Mouse (Mus musculus) limb, embryonic 10.5 days (tissue): ENCODE measurements around the gene Klf17. TPM values are rescaled to one million over a fixed set of nuclear protein-coding genes. Genes with fewer than 3 reads are reported as not detected.
A peak's percentile ranks its signal among the peaks of the same experiment; 100 is the strongest.
"Not testable (repeated sequence)": the region's sequence is repeated elsewhere in the genome, so short reads cannot be mapped to it uniquely, and the experiment has no call there.

Experiments
- DNase-seq: peaks from one replicate; pipeline ENCODE4 v3.0.0-alpha.2; 2017; ENCODE audit warnings: low spot score
- H3K27ac ChIP-seq: fragments of 300-500 bp; sonication (generic); 2 replicates; pipeline ENCODE4 v1.5.1; 2016; ENCODE audit warnings: mild to moderate bottlenecking
- H3K27me3 ChIP-seq: fragments of 300-500 bp; sonication (generic); 2 replicates; pipeline ENCODE4 v1.6.1; 2016; ENCODE audit warnings: low read depth, mild to moderate bottlenecking; ENCODE audit not compliant: poor library complexity, severe bottlenecking
- H3K36me3 ChIP-seq: fragments of 300-500 bp; sonication (generic); 2 replicates; pipeline ENCODE4 v1.6.1; 2016; ENCODE audit warnings: mild to moderate bottlenecking, moderate library complexity
- H3K4me1 ChIP-seq: fragments of 300-500 bp; sonication (generic); 2 replicates; pipeline ENCODE4 v1.6.1; 2016
- H3K4me3 ChIP-seq: fragments of 300-500 bp; sonication (generic); 2 replicates; pipeline ENCODE4 v1.5.1; 2016; ENCODE audit warnings: mild to moderate bottlenecking, moderate library complexity
- H3K9me3 ChIP-seq: fragments of 300-500 bp; sonication (generic); replicated peaks from 2 replicates; pipeline ENCODE4 v1.6.1; 2016; ENCODE audit warnings: mild to moderate bottlenecking
- WGBS: fragments of 180-500 bp; shearing (Covaris S2); methylation state at CpG from one replicate; pipeline ENCODE4 v1.1.7; 2016; 5-methylcytosine and 5-hydroxymethylcytosine counted together
- polyA plus RNA-seq: library from polyadenylated mRNA; unstranded; fragments of >200 nt; fragmentation: Nextera tagmentation; extraction: Ambion mirVana; gene quantifications from 2 replicates; pipeline ENCODE4 v1.2.1, GENCODE M21; 2016

The Klf17 gene
- 0.06 TPM in 1 of 2 replicates, not detected in the other for polyA plus RNA-seq

DNA sequence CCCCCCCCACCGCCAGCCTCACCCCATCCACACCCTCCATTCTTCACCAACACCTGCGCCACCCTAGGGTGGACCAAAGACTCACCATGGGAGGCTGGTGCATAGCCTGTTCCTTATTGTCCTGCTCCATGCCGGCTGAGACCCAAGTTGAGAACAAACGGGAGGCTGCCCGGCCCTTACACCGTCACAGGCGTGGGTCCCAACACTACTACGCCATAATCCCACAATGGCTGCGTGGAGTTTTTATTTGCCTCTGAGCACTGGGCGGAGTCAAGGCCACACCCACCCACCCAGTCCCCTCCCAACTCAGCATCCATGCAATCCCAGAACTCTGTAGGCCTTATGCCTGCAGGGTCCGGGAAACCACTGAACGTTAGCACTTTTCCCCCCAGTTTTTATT is at the start of gene Klf17:
Klf17 (minus strand) TSS at position 233 of the 400 bp plus-strand sequence.
- no peak within 1 kb of the TSS for H3K27ac ChIP-seq
- no peaks in the 10 kb centered on the region for H3K36me3 ChIP-seq
- 70% methylated on average over 12 of the region's 12 CpGs for WGBS
- H3K4me1 ChIP-seq = no peaks in the 10 kb centered on the region
- no peak for DNase-seq
- H3K9me3 ChIP-seq = no peaks in the 10 kb centered on the region
- H3K4me3 ChIP-seq = no peak within 1 kb of the TSS
- no peaks in the 10 kb centered on the region for H3K27me3 ChIP-seq

DNA sequence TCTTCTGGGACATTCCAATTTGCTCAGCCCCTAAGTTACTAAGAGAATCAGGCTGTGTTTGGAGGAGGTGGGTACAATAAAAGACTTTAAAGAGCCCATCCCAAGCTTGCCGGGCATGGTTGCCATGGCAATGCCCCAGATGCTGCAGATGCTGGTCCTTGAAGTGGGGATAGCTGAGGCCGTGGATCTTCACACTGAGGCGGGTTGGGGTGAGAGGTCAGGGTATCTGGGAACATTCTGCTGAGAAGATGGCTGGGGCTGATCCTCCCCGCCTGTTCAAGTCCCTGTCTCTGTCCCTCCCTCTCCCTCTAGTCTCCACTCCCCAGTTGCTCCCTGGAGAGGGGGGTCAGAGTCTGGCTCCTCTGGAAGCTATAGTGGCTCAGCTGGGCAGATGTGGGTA is 48.9 kb upstream of the Klf17 start:
- no peak overlapping the region for H3K4me3 ChIP-seq
- peaks cover 13% of the 10 kb centered on the region for H3K4me1 ChIP-seq
- 0 out of 2 replicates have a peak overlapping the region, but pooled peaks have one; percentile 47 for H3K27ac ChIP-seq
- H3K36me3 ChIP-seq = no peaks in the 10 kb centered on the region
- WGBS = 31% methylated on average over 4 of the region's 4 CpGs
- DNase-seq = no peak
- H3K27me3 ChIP-seq = no peaks in the 10 kb centered on the region
- H3K9me3 ChIP-seq = no peaks in the 10 kb centered on the region

DNA sequence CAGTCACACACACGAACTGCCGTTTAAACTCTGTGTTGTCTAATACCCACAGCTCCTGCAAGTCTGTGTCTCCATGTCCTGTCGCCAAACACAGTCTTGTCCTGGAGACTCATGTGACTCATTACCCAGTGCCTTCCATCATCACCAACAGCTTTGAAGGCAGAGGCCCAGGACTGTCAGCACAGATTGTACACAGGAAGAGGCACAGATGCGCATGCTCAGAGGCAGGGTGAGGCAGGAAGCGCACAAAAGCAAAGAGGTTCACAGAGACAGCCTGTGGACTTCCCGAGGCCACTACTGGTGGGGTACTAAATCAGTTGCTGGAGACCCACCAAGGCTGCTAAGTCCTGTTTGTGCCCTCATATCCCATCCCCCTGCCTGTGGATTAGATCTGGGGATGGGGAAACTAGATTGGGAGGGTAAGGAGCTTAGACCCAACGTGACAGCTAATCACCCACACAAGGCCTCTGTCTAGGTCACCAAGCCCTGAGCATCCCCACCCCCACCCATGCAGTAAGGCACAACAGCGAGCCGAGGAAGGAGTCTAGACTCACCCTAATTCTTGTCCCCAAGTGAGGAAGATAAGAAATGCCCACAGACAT is 48.2 kb upstream of the Klf17 start:
- no peaks in the 10 kb centered on the region for H3K36me3 ChIP-seq
- DNase-seq = no peak
- H3K4me1 ChIP-seq = peaks cover 13% of the 10 kb centered on the region
- peak overlapping the region; percentile 47 for H3K27ac ChIP-seq
- H3K4me3 ChIP-seq = no peak overlapping the region
- H3K9me3 ChIP-seq = no peaks in the 10 kb centered on the region
- H3K27me3 ChIP-seq = no peaks in the 10 kb centered on the region
- WGBS = 57% methylated on average over 9 of the region's 9 CpGs

DNA sequence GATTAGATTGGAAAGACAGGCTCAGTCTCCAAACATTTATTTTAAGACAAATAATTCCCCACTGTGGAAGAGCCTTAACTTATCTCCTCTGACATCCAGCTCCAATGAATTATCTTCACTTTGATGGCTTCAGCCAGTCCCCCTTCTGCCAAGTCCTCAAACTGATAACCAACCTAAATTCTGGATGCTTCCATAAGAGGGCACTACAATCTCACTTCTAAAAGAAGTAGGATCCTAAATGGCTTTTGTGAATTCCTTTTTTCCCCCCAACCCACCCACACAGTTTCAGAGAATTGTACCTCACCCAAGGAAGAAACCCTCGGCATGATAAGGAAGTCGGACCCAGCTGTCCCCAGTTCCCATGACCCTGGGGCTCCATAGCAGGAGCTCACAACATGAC is 45.5 kb upstream of the Klf17 start:
- 79% methylated on average over 2 of the region's 2 CpGs for WGBS
- no peak for DNase-seq

DNA sequence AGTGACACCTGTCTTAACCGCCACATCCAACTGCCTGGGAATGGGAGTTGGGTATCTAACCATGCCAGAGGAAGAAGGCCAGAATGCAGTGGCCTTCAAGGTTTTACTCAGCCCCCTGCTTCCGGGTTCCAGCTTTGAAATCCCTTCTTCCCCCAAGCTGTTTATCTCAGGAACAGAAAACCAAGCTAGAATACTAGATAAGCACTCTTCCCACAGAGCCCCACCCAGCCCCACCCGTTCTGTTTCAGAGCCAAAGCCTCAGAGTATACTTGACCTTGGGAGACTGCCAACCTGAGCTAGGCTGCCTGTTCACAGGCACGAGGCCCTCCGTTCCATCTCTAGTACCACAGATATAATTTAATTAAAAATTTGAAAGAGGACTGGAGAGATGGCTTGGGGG is 41.5 kb upstream of the Klf17 start:
- Histone ChIP-seq H3K36me3 (no peaks in the 10 kb centered on the region), H3K27ac (no peak overlapping the region), H3K27me3 (no peaks in the 10 kb centered on the region), H3K9me3 (no peaks in the 10 kb centered on the region), H3K4me3 (no peak overlapping the region), H3K4me1 (no peaks in the 10 kb centered on the region)
- WGBS = 84% methylated on average over 5 of the region's 5 CpGs
- DNase-seq = no peak

More for the DNA sequence above, 45.5 kb upstream of the Klf17 start:
- H3K27ac ChIP-seq = no peak overlapping the region
- peaks cover 13% of the 10 kb centered on the region for H3K4me1 ChIP-seq
- no peaks in the 10 kb centered on the region for H3K27me3 ChIP-seq
- no peaks in the 10 kb centered on the region for H3K36me3 ChIP-seq
- H3K9me3 ChIP-seq = no peaks in the 10 kb centered on the region
- H3K4me3 ChIP-seq = no peak overlapping the region

DNA sequence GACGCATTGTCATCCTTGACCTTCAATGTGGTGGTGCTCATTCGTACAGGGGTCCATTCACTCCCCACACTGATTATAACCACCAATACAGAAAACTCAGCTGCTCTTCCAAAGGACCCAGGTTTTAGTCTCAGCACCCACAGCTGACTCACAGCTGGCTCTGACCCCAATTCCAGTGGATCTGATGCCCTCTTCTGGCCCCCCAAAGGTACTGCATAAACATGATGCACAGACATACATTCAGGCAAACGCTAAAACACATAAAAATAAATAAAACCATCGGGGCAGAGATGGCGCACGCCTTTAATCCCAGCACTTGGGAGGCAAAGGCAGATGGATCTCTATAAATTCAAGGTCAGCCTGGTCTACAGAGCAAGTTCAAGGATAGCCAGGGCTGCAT is 34.5 kb upstream of the Klf17 start:
- H3K4me1 ChIP-seq = no peaks in the 10 kb centered on the region
- no peak overlapping the region for H3K4me3 ChIP-seq
- no peaks in the 10 kb centered on the region for H3K9me3 ChIP-seq
- H3K27me3 ChIP-seq = no peaks in the 10 kb centered on the region
- no peaks in the 10 kb centered on the region for H3K36me3 ChIP-seq
- 78% methylated on average over 6 of the region's 6 CpGs for WGBS
- no peak overlapping the region for H3K27ac ChIP-seq
- no peak for DNase-seq

DNA sequence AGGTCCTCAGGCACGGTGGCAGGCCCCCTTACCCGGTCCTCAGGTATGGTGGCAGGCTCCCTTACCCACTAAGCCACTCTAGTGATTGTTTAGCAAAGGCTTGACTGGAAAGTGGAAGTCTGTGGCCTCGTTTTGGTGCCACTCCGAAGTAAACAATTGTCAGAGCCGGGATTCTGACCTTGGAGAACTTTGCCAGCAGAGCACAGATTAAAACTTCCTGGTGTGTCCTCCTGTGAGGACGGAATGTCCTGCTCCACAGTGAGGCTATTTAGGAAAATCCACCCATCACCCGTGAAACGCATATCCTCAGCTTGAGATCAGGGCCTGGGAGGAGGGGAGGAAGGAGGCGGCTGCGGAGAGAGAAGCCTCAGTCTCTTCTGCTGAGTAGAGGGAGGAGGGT is 22.9 kb upstream of the Klf17 start:
- WGBS = 71% methylated on average over 10 of the region's 10 CpGs
- H3K9me3 ChIP-seq = no peaks in the 10 kb centered on the region
- DNase-seq = no peak
- no peak overlapping the region for H3K4me3 ChIP-seq
- H3K36me3 ChIP-seq = no peaks in the 10 kb centered on the region
- no peaks in the 10 kb centered on the region for H3K27me3 ChIP-seq
- no peak overlapping the region for H3K27ac ChIP-seq
- peaks cover 8% of the 10 kb centered on the region for H3K4me1 ChIP-seq

DNA sequence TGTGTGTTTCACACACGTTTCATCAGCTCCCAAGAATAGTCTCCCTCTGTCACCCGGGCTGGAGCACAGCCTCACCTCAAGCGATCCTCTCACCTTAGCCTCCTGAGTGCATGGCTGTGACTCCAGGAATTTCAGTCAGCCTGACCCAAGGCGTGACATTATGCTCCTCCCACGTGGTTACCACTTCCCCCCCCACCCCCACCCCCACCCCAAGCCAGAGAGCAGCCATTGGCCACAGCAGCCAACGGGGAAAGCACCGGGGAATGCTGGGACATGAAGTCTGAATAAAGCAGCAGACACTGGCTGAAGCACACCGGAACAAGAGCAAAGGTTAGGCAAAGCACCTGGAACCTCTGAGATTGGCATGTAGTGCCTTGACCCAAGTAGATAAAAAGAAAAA is 21.5 kb upstream of the Klf17 start:
- peak overlapping the region; percentile 27 for H3K4me3 ChIP-seq
- peak; percentile 70 for DNase-seq

DNA sequence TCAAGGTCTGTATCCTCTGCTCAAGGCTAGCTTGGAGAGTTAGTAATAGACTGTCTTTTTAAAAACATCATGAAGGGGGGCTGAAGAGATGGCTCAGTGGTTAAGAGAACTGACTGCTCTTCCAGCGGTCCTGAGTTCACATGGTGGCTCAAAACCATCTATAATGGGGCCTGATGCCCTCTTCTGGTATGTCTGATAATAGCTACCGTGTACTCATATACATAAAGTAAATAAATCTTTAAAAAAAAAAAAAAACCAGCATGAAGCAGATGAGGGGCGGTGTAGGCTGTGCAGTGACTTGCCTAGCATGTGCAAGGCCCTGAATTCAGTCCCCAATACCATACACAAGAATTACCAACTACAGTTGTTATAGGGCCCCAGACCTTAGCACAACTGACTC is 17.5 kb upstream of the Klf17 start:
- Histone ChIP-seq H3K9me3 (no peaks in the 10 kb centered on the region), H3K4me1 (peaks cover 14% of the 10 kb centered on the region)
- WGBS = 88% methylated on average over 3 of the region's 3 CpGs

More for the DNA sequence above, 21.5 kb upstream of the Klf17 start:
- no peaks in the 10 kb centered on the region for H3K36me3 ChIP-seq
- WGBS = 38% methylated on average over 8 of the region's 8 CpGs
- peak overlapping the region; percentile 53; the same call in 1 of the 2 replicates for H3K27ac ChIP-seq
- no peaks in the 10 kb centered on the region for H3K9me3 ChIP-seq
- H3K4me1 ChIP-seq = peaks cover 6% of the 10 kb centered on the region
- H3K27me3 ChIP-seq = no peaks in the 10 kb centered on the region

DNA sequence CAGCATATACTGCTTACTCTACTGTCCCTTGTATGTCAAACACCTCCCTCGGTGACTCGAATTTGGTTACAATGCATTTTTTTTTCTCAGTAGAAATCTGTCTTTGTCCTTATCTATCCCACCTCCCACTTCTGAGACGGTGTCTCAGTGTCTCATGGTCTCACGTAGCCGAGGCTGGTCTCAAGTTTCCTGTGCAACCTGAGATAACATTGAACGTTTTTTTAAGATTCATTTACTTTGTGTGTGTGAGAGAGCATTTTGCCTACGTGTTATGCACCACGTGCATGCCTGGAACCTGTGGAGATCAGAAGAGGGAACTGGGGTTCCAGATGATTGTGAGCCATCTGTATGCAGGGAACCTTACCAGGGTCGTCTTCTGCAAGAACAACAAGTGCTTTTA is 7.5 kb upstream of the Klf17 start:
- 68% methylated on average over 9 of the region's 9 CpGs for whole genome bisulfite sequencing
- H3K36me3 ChIP-seq = no peaks in the 10 kb centered on the region
- H3K9me3 ChIP-seq = no peaks in the 10 kb centered on the region
- no peak overlapping the region for H3K4me3 ChIP-seq
- H3K27me3 ChIP-seq = no peaks in the 10 kb centered on the region
- no peak for DNase-seq
- H3K27ac ChIP-seq = no peak overlapping the region
- H3K4me1 ChIP-seq = 0 out of 2 replicates have a peak, but pooled peaks cover 3% of the 10 kb centered on the region

More for the DNA sequence above, 17.5 kb upstream of the Klf17 start:
- Histone ChIP-seq H3K27ac (no peak overlapping the region), H3K27me3 (no peaks in the 10 kb centered on the region; the same call in 1 of the 2 replicates), H3K4me3 (no peak overlapping the region), H3K36me3 (no peaks in the 10 kb centered on the region)
- no peak for DNase-seq

DNA sequence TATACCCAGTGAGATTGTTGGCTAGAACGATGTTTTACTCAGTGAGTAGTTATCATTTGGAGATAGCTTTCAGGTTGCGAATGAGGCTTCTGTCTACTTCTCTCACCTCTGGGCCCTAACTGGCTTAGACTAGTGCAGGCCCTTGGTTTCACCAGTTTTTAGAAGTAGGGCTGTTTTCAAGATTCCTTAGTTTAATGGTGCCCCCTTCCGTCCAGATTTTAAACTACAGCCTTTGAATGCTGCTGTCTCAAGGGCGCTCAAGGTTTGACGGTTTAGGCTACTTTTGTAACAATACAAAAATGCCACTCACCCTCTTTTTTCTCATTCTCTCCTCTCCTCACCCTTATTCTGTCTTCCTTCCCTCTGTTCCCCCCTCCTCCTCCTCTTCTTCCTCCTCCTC is 5.5 kb upstream of the Klf17 start:
- H3K4me1 ChIP-seq = 0 out of 2 replicates have a peak, but pooled peaks cover 3% of the 10 kb centered on the region
- H3K36me3 ChIP-seq = no peaks in the 10 kb centered on the region
- WGBS = 17% methylated on average over 5 of the region's 5 CpGs
- H3K27me3 ChIP-seq = no peaks in the 10 kb centered on the region
- no peak overlapping the region for H3K4me3 ChIP-seq
- H3K9me3 ChIP-seq = no peaks in the 10 kb centered on the region
- DNase-seq = peak; percentile 62
- H3K27ac ChIP-seq = no peak overlapping the region

DNA sequence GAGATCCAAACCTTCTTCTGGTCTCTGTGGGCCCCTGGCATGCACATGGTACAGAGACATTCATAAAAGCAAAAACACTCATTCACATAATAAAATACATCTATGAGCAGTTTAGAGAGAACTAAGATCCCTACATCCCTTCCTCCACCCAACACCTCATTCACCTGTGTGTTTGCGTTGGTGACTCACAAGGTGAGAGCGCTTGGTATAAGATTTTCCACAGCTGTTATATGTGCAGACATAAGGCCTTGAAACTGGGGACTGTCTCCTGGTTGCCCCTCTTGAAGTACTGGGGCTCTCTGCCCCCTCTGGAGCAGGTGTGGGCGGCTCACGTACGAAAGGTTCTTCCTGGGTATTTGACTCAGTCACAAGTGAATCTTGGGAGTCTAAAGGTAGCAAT is 5.3 kb downstream of the Klf17 start:
- Histone ChIP-seq H3K4me3 (no peak overlapping the region), H3K27me3 (no peaks in the 10 kb centered on the region), H3K36me3 (no peaks in the 10 kb centered on the region), H3K9me3 (no peaks in the 10 kb centered on the region), H3K4me1 (no peaks in the 10 kb centered on the region), H3K27ac (no peak overlapping the region)
- WGBS = 93% methylated on average over 5 of the region's 5 CpGs
- DNase-seq = no peak

DNA sequence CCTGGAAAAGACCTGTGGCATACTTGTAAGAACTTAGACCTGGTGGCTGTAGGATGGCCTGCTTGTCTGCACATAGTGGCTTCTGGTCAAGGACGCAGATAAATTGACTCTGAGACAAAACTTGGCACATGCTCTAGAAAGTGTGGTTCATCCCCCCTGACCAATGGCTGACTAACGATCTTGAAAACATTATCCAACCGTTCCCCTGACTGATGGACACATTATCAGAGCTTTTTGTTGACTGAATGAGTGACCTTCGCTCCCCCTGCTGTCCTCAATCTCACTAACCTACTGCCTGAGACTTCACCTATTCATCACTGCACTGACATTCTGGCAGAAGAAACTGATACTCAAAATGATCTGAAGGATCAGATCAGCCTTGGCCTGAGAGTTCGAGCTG is 13.0 kb downstream of the Klf17 start:
- WGBS = 78% methylated on average over 5 of the region's 5 CpGs
- not testable (repeated sequence) for H3K4me3 ChIP-seq, H3K36me3 ChIP-seq, H3K9me3 ChIP-seq, H3K4me1 ChIP-seq, H3K27ac ChIP-seq, H3K27me3 ChIP-seq, DNase-seq

DNA sequence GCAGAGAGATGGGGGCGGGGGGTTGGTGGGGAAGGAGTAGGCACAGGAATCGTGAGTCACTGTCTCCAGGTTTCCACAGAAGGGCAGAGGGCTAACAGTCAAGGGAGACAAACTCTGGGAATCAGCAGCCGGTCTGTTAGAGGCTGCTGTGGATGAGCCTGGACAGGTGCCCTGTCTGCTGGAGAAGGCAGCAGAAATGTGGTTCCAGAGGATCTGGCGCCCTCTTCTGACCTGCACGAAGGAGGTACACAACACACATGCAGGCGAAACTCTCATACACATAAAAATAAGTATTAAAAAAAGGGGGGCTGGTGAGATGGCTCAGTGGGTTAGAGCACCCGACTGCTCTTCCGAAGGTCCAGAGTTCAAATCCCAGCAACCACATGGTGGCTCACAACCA is 27.9 kb downstream of the Klf17 start:
- Histone ChIP-seq H3K9me3 (no peaks in the 10 kb centered on the region), H3K36me3 (no peaks in the 10 kb centered on the region), H3K4me3 (no peak overlapping the region), H3K27ac (no peak overlapping the region), H3K4me1 (no peaks in the 10 kb centered on the region), H3K27me3 (no peaks in the 10 kb centered on the region)
- 48% methylated on average over 8 of the region's 8 CpGs for WGBS
- peak; percentile 39 for DNase-seq
